Mouse (Mus musculus) inflammation-experienced regulatory T-cells, adult 6 months (primary cell): ENCODE results near the gene Rnf220. TPM values are rescaled to one million over a fixed set of nuclear protein-coding genes. Genes with fewer than 3 reads are reported as not detected.

Experiments used
- ATAC-seq: one replicate; pipeline ENCODE4 v1.8.0; 2017
- polyA plus RNA-seq, 3 experiments: library from polyadenylated mRNA; unstranded; fragments of 100-300 nt; shearing (Covaris generic); gene quantifications; one replicate each; pipeline ENCODE4 v1.2.1; 2017

Gene Rnf220
- polyA plus RNA-seq, 3 experiments from 2014 or later: 11.0 to 25.6 (median 21.9) TPM

- no peak for ATAC-seq
Observed at GRCm38 (mm10) chr4:117434336-117434735, 62.5 kb downstream of the Rnf220 start.

DNA sequence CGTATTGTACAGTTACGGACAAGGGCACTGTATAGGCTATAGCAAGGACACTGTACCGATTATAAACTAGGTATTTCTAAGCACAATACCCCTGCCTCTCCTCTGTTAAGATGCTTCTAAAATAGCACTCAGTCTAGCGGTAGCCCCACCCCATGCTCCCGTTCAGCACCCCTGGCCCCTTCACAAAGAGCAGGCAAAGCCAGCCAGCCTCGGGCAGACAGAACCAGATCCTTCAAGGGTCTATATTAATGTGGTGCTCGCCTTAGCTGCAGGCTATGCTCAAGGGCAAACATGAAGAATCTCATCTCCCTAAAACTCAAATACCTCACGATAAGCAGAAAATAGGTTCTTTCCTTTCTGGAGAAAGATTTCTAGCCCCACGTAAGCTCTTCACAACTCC, 67.2 kb downstream of the Rnf220 start:
- no peak for ATAC-seq

GRCm38 (mm10) chr4:117427540-117427939, 69.3 kb downstream of the Rnf220 start:
- ATAC-seq: no peak

DNA sequence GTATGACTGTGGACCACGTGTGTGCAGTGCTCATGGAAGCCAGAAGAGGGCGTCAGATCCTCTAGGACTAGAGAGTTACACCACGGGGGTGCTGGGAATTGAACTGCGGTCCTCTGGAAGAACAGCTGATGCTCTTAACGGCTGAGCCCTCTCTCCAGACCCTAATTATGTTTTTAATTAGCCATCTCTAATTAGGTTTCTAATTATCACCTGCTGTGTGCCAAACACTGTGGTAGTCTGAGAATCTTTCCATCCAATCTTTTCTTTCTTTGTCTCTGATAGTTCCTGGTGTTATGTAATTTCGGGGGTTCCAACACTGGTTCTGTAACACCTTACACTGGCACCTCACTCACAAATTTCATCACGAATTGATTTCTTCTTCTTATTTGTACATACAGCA, 75.8 kb downstream of the Rnf220 start:
- no peak for ATAC-seq

DNA sequence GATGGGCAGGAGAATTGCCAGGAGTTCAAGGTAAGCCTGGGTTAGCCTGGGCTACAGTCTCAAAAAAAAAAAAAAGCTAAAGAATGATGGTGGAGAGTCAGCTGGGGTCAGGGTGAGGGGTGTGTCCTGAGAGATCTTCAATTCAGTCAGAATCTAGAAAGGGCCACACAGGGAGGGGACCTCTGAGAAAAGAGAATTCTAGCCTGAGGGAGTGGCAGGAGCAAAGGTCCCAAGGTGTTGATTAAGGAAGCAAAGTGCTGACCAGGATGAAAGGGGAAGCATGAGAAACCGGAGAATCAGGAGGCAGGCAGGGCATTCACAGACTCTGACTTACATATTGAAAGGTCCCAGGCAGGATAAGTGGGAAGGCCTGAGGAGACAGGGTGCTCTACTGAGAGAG, 80.0 kb downstream of the Rnf220 start:
- ATAC-seq: no peak

DNA sequence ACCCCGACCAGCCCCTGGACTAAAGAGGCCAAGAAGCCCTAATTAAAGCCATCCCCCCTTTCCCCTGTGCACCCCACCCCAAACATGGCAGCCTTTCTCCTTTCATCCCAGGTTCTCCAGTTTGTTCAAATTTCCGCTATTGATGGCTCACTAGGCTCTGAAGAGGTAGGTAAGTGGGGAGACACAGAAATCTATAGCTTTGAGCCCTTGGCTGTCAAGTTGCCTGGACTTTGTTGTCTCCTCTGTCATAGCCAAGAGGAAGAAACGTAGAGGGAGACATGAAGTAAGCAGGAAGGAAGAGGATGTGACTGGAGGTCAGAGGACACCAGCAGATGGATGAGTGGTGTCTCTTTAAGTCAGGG, 86.8 kb downstream of the Rnf220 start:
- no peak for ATAC-seq

- no peak for ATAC-seq
Observed at GRCm38 (mm10) chr4:117409144-117410048, 87.5 kb downstream of the Rnf220 start.

DNA sequence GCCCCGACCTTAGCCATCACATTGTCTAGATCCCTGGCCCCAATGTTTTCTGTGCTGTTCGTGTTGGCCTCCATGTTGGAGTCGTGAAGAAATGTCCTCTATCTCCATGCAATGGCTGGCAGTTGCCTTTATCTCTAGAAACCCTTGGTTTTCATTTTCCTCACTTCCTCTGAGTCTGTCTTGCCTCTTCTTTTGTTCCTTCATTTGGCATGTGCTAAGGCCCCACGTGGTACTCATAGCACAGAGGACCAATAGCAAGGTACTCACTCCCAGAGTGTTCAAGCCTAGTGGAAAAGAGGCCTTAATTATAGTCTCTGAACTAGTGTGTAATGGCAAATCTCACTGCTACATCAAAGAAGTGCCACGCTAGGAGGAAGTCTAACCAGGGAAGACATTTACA, 88.9 kb downstream of the Rnf220 start:
- ATAC-seq: no peak

DNA sequence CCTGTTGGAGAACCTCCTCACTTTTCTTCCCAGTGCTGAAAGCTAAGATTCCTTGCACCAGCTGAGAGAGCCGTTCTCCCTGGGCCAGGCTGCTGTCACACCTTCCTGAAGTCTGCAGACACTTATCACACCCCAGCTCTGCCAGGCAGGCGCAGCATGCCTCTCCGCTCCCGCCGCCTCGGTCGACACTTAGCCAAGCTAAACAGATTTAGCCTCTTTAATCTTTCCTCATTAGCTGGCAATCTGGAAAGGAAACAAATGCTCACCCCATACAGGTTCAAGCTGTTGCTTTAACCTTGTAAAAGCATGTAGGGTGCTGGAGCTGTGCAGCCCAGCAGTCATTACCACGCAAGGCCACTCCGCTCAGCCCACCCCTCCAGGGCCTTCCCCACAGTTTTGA, 90.9 kb downstream of the Rnf220 start:
- ATAC-seq: no peak

DNA sequence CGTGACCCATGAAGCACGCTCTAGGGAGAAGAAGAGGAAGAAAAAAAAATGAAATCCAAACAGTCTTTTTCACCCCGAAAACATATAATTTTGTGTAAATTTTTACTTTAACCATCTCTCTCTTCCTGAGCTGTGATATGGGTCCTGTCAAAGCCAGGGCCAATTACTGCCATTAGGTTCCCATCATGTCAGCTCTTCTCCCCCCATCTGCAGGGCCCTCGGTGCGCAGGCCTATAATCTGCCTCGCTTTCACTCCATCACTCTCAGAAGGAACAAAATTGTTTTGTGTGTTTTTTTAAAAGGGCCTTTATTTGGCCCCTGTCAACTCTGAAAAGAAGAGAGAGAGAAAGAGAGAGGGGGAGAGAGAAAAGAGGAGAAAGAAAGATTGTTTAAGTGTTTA, 91.6 kb downstream of the Rnf220 start:
- ATAC-seq: no peak

- ATAC-seq: no peak
Observed at GRCm38 (mm10) chr4:117403411-117403810, 93.4 kb downstream of the Rnf220 start.

DNA sequence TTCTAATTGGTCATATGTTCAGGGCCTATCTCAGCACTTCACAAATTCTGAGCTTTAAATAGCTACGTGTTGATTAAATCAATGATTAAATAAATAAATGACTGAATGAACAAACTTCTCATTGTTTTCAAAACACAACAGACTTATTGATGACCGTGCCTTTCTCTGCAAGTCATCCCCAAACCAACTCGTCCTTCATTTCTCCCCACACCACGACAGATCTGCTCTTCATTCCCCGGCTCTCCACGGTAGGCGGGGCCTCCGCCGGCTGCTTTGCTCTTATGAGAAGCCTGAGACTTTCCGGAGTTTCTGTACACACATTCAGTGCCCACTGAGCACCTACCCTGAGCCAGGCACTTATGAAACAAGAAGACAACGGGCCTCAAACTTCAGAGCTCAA, 99.7 kb downstream of the Rnf220 start:
- no peak for ATAC-seq

DNA sequence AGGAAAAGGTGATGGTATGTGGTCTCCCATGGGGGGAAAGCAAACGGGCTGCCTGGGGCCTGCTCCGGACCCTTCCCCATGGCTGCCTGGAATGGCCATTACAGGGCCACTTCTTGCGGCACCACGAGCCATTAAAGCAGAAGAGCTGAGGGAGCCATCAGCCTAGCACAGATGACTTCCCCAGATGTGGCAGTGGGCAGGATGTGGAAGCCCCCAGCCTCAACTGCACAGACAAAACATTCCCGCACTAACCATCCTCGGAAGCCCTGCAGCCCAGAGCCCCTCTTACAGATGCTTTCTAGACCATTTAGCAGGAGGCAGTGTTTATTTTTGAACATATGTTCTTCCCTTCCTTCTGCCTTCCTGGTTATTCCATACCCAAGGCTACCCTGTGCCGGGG, 103.8 kb downstream of the Rnf220 start:
- no peak for ATAC-seq

DNA sequence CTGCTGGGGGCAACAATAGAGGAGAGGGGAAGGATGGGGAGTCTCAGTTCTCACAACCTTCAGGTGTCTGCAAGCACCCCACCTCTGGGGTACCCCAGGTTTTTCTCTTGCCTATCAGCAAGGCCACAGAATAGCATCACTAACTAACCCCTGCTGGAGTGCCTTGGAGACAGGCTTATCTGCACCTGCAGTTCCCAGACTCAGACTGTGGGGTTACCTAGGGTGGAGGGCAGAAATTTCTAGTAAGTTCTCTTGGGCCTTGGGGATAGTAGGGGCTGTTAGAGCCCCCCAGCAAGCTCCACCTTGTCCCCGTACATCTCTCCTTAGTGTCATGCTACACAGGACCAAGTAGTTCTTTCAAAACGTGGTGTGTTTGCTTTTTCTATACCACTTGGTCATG, 104.5 kb downstream of the Rnf220 start:
- no peak for ATAC-seq

DNA sequence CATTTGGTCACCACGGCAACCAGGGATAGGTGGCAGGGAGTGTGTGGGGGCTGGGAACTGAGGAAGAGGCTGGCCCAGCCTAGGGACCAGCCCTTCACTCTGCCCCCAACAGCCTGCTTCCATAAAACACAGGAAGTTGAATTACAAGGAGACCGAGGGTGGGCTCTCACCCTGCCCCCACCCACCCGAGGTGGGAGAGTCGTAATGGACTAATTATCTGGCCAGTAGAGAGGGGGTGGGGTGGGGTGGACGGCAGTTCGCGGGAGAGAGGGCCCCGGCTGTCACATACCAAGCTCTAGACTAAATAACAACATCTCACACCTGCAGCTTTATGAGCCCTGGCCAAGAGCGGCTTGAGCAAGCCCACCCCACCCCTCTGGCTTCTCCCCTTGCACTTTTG, 104.9 kb downstream of the Rnf220 start:
- no peak for ATAC-seq

DNA sequence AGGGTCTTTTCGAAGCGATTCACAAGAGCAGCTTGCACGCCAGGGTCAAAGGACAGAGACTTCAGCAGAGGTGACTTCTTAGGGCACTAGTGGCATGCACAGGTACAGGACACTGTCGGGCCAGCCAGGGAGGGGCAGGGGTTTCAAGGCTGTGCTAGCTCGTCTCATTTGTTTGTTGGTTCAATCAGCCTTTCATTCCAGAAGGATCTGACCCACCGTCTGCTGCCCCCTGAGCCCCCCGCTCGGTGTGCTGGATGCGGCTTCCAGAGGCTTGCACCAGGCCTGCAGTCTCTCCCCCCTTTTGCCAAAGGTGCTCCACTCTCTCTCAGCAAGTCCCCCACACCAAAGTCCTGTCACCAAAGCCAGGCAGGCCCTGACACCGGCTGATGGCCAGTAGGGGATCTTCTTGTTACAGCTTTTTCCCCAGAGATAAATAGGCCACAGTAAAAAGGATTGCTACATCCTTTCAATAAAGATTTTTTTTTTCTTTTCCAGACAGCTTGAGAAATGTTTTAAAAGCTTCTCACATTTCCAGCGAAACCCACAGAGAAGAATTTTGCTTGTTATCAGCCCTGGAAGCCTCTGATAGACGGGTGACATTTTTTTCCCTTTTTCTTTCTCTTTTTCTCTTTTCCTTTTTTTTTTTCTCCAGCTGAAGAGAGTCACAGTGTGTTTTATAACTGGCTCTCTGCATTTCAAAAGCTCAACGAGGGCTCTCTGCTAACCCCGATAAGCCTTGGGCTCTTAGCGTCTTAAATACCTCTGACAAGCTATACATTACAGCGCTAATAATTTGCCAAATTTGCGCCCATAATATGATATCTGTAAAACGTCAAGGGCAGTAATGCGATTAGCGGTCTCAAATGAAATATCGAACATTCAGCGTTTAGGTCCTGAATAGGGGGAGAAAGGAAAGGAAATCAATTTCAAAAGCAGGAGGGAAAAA, 105.7 kb downstream of the Rnf220 start:
- ATAC-seq: no peak

GRCm38 (mm10) chr4:117389264-117390054, 107.4 kb downstream of the Rnf220 start:
- ATAC-seq: no peak

DNA sequence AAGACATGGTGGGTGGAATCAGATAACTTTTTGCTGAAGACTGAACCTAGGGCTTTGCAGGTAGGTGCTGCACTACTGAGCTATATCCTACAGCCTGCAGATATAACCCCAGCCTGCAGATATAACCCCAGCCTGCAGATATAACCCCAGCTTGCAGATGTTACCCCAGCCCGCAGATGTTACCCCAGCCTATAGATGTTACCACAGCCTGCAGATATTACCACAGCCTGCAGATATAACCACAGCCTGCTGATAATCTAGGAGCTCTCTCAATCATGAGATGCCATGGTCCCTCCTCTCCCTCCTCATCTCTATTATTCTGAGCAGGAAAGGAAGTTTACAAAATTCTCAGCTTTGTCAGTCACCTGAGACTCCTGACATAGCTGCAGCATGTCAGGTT, 111.6 kb downstream of the Rnf220 start:
- no peak for ATAC-seq

DNA sequence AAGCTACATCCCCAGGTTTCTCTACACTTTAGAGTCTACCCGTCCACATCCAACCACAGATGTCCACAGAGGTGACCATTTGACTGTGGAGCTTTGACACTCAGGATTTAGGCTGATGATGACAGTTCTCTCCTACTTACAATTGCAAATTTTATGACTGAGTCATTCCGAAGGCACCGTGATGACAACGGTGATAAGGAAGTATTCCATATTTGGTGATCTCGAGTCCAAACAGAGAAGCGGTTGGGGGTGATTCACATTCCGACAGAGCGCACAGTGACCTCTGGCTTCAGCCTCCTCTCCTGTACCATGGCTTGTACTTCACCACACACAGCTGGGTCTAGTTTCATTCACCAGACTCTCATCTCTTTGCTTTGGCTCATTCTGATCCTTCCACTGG, 115.0 kb downstream of the Rnf220 start:
- no peak for ATAC-seq

- ATAC-seq: no peak
Observed at GRCm38 (mm10) chr4:117380558-117380935, 116.3 kb downstream of the Rnf220 start.

DNA sequence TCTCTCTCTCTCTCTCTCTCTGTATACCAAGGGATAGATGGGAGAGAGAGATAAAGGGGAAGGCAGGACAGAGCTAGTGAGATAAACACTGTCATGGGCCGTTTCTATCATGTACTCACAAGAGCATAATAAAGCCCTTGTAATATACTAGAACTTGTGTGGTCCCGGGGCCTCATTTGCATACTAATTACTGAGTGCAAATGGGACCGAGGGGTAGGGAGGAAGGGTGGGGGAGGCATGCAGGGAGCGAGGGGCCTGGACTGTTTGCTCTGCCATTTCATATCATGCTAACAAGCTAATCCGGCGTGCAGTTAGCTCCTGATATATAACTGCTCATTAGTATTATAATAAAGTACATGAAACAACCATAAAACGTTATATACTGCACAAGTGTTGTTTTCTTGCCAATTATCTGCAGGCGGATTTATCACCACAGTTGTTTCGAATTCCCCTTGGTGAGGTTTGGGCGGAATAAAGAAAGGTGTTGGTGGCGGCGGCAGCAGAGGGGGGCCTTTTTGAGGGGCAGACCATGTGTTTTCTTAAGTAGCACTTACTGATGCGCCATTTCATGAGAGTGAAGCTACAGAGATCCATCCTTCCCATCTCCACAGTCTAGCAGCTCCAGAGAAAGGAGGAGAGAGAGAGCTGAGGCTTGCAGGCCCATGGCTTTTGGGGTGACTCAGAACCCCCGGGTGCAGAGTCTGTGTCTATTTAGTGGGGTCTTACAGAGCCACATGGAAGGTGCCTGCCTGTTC, 116.9 kb downstream of the Rnf220 start:
- no peak for ATAC-seq

- ATAC-seq: no peak
Observed at GRCm38 (mm10) chr4:117374078-117374540, 122.7 kb downstream of the Rnf220 start.
